Mouse (Mus musculus) G1E-ER4 (cell line): ENCODE data around the gene Fam217a. TPM values are rescaled to one million over a fixed set of nuclear protein-coding genes. Genes with fewer than 3 reads are reported as not detected.

Experiments used
- GATA1 ChIP-seq: IDR thresholded peaks from one replicate; pipeline ENCODE4 v1.8.0; 2012; ENCODE audit warnings: low read length, inconsistent platforms
- polyA plus RNA-seq: library from polyadenylated mRNA; stranded (reverse); fragments of >175 nt; gene quantifications from 2 replicates; pipeline ENCODE4 v1.2.3, GENCODE M21; 2012

Fam217a gene
- polyA plus RNA-seq, result not detected in 2 replicates

DNA sequence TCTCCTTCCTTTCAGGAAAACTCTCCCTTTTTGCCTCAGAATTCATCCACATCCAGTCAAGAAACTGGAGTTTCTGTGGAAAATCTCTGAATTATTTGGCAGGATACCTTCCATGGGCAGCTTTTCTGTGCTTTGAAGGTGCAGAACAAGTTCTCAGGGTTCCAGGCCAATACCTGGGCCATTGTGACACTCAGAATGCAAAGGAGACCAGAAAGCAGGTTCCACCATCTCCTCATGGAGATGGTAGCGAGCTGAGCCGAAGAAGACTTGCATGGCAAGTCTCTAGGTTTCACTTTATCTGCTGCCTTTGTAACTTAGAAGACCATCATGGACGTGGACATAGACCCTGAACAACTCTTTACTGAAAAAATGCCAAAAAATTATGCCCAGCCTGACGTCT, at the start of gene Fam217a, which contains the start of gene 4933417A18Rik:
Gene Fam217a, minus strand, starts transcription at position 101 of the 400 bp plus-strand sequence.
Gene 4933417A18Rik, plus strand, starts transcription at position 200 of the 400 bp plus-strand sequence.
- no peak for TF ChIP-seq GATA1

DNA sequence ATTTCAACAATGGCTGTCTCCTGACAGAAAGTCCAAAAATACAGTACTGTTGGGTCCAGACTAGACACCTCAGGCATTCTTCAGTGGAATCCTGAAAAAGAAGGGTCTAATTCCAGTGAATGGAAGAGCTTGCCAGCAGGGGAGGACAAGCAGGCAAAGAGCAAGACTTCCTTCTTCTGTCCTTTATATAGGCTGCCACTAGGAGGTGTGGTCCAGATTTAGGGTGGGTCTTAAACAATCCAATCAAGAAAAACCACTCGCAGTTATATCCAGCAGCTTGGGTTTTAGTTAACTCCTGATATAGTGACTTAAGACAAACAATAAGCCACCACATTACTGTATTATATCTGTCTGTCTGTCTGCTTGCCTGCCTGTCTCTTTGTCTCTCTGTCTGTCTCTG, 49.7 kb upstream of the Fam217a start:
- TF ChIP-seq GATA1, result no peak

DNA sequence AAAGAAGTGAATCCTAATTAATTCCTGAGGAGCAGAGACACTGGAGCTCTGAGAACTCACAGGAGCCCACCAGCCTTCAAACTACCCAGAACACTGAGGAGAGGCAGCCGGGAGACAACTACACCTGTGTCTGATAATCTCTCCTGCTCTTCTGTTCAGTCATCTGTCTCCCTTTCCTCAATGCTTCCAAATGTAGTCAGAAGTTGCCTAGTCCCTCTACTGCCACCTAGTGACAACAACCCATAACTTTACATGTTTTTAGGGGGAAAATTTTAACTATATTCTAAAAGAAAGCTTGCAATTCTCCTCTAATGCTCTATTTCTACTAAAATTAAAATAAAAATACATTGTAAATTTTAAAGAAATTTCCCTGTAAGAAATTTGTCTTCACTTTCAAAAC, 49.0 kb upstream of the Fam217a start:
- TF ChIP-seq GATA1, result no peak

DNA sequence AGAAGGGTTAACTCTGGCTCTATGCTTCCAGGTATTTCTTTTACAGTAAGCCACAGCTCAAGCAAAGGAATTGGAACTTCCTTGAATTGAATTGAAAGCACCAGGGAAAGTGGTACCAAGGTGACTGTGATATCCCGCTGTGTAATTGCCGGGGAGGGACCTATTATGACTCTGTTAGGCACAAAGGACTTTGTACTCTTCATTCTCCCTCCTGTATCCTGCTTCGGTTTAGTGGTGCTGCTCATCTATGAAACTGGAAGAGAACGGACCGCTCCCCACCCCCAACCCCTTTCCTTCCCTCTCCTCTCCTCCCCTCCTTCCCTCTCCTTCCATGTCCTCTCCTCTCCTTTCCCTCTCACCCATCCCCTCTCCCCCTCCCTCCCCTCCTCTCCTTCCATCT, 40.8 kb upstream of the Fam217a start:
- no peak for TF ChIP-seq GATA1

DNA sequence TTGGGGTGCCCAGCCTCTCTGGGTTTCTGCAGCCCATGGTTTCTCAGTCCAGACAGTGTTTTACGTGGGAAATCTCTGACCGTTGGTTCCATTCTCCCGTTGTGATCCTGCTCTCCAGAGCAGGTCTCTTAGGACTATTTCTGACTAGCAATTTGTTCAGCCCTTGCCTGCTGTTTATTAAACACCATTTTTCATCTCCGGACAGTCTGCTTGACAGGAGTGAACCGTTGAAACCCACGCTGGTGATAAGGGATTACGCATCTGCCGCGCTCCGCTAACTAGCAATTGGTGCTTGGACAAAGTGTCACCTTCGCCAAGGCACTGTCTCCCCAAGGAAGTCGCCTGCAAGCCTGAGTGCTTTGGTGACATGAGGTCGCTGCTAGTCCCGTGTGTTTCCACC, 40.3 kb upstream of the Fam217a start:
- TF ChIP-seq GATA1, result no peak

DNA sequence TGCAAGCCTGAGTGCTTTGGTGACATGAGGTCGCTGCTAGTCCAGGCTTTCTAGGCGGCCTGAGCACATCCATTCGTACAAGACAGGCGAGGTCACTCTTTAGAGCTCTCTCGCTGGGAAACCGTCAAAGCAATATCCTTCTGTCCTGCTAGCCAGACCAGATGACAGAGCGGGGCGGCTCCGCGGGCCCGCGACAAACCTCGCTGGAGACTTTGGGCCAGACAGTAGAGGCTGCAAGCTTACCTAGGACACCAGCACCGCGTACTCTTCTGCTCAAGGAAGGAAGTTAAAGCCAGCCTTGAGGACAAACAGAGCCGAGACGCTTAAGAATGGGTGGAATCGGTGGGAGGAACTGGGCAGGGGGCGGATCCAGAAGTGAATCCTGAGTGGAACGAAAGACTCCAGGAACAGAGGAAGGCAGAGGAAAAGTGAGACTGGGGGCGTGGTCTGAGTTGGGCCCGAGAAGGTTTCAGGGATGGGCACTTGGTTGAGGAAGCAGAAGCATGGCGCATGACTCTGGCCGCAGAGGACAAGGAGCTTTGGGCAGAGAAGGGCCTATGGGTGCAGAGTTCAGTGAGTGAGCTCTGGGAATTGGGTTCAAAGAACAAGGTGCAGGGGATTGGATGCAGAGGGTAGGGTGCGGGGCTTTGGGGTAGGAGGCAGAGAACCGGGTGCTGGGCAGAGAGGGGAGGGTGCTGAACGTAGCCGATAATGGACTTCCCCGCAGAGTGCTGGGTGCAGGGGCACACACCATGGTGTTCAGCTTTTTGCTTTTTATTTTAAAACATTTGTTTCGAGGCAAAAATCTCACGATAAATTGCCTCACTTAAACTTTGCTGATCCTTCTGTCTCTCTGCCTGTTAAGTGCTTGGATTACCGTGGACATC, 39.6 kb upstream of the Fam217a start, which contains the start of gene Eci3:
Gene Eci3, minus strand, starts transcription at position 300 of the 887 bp plus-strand sequence.
- no peak for TF ChIP-seq GATA1

DNA sequence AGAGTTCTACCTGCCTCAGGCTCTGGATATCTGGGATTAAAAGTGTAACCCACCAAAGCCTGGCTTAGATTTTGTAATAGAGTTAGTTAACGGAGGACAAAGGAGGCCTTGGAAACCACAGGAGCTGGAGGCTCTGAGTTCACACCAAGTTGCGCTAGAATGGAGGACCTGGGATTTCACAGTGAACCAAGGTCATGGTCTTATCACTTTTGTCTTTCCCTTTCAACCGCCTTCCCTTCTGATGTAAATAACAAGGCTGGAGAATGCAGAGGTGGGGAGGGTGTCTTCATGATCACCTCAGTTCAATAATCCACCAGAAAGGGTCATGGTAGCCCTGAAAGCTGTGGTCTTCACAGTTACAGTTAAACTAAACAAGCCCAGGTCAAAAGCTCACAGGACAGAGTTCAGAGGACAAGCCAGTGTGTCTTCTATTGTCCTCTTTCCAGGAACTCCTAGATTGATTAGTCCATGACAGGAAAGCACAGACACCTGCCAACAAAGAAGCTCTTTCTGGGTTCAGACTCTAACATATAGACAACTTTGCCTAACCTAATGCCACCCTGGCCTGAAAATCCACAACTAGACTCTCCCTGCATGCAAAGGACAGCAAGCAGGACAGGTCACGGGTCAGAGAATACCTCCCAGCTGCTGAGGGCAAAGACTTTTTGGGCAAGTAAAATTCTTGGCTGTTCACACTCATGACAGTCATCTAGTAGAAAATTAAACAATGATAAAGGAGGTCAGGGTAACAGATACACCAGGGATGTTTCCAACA, 37.1 kb upstream of the Fam217a start:
- no peak for TF ChIP-seq GATA1

DNA sequence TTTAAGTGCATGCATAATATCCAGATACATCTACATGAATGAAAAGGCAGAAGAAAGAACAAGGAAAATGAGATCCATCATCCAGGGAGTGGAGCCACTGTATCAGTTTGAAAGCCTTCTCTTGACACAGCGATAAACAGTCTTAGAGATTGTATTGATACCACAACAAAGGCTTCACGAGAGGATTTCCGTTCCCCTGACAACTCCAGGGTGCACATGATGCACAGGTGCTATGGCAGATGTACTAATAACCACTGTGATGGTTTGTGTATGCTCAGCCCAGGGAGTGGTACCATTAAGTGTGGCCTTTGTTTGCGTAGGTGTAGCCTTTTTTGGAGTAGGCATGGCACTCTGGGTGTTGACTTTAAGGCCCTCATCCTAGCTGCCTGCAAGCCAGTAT, 32.8 kb upstream of the Fam217a start:
- TF ChIP-seq GATA1, result no peak

DNA sequence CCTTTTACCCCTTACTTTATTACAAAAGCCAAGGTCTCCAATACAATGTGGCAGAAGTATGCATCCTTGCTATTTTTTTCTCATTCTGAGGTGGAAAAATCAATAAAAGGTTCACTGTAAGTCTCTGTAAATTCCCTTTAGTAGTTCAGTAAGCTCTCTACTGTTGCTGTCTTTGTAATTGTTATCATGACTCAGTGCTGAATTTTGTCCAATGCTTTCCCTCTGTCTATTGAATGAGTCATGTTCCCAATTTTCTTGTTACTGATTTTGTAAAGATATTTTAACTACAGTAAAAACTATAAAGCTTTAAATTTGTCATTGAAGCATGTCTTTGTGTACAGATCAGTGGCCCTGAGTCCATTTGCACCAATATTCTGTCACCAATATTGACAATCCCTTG, 18.3 kb upstream of the Fam217a start:
- TF ChIP-seq GATA1, result no peak

DNA sequence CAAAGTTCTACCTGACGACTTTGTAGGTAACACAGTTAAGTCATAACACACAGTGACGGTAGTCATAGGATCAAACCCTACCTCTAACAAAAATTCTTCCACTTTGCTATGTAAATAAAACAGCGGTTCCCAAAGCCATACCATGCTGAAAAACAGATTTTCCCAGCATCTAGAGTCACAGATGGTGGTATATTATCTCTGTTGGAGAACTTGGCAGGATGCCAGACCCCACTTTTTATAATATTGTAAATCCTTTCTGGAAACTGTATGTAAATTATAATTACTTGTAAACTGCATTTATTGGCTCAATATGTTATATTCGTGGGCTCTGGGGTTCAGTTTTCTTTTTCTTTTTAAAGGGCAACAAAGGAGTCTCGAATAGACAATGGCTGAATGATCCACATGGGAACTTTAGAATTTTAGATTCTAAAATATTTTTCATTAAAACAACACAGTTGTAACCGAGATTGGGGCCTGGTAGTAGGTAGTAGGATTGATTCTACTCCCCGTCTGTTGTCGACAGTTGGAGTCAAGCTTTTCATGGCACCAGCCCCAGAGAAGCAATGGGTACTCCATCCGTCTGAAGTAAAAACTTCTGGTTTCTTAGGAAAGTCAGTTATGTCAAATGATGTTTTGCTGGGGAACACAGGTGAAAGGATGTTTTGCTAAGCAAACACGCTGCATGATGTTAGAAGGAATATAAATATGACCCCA, 11.0 kb upstream of the Fam217a start:
- TF ChIP-seq GATA1, result no peak

DNA sequence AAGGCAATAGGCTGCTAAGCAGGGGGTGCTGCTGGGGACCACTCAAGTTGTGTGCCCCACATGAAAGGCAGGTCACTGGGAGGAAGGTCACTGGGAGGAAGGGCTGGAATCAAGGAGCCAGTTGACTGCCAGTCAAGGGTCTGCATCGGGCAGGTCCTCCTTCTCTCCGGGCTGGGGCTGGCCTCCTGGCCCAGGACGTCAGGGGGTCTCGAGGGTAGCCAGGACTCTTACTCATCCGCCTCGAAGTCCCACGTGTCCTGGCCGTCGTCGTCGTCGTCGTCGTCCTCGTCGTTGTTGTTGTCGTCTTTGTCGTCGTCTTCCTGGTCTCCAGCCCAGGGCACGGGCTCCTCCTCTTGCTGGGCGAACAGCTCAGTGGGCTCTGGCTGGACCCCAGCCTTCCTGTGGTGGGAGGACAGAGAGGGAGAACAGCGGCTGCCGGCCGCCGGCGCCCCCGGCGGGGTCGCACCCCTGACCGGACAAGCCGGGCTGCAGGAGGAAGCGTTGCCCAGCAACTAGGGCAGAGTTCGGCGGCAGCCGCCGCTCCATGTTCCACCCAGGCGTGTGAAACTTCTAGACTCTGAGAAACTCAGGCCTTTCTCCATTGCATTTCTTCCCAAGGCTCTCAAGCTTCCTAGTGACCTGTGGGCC, 7.5 kb downstream of the Fam217a start:
- no peak for TF ChIP-seq GATA1

DNA sequence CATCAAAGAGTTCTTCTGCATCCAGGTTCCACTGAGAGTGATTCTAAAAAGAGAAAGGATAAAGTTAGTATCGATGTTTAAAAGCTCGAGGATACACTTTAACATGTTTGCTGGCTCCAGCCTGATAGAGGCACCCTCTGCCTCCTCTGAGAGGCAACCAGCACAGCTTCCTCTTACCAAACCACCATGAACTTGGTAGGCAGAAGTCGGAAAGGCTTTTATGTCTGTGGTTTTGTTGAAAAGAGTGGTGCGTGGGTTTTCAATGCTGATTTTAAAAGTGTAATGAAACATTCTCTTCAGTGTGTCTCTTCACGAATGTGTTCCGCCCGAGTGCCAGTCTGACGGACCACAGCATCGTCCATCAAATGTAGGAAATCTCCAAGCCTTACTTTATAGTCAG, 9.5 kb downstream of the Fam217a start:
- no peak for TF ChIP-seq GATA1

DNA sequence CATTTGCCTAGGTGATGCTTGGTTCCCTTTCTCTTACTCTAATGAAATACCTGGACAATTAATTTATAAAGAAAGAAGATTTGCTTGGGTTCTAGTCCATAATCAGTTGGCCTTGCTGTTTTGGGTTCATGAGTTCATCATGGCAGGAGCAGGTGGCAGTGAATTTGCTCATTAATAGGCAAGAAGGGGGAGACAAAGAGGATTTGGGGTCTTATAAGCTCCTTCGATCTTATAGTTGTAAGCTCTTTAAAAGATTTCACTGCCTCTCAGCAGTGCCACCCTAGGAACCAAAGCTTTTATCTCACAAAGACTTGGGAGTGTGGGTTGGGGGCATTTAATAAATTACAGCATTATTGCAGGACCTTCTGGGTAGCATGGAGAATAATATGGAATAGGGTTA, 31.2 kb downstream of the Fam217a start:
- TF ChIP-seq GATA1, result no peak

DNA sequence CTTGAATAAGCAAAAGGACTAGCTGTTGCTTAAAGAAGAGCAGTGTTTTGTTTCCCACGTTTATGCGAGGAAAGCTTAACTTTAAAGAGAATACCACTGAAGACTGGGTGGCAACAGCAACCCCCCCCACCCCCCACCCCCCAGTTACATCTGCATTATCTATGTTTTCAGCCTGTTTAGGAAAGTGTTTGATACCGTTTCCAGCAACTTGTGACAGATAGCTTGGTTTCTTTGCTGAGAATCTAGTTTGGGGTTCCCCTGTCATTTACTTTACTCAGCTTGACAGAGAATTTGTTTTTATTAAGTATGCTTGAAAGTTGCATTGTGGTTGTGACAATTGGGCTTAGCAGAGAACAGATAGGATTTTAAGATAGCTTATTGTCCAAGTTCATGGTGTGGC, 47.6 kb downstream of the Fam217a start:
- TF ChIP-seq GATA1, result no peak

DNA sequence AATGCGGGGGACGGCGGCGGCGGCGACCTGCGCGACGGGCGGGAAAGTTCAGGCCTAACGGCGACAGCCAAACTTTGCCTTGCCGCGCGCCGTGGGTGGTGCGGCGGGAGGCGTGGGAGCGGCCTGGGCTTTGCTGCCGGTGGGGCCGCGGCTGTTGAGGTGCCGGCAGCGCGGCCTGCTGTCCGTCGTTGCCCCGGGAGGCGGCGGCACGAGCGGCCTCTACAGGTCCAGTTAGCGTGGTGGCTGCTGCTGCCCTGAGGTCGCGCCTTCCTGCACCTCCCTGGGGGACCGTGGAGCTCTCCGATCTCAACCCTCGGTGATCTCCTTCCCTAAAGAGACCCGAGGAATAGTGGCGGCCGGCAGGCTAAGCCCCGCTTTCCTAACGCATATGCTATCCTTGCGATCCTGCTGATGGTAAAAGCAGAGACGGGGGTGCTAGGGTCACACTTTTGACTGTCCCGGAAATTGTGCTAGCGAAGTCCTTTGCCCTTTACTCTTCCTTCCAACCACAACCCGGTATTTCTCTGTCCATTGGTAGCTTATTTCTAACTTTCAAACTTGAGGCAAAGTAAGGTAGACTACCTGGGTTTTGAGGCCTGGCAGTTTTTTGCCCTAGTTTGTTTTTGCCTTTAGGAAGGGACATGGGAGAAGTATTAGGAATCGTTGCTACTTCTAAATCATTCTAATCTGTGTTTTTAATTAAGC, 48.2 kb downstream of the Fam217a start:
- no peak for TF ChIP-seq GATA1
